Mouse (Mus musculus) hindbrain, embryonic 11.5 days (tissue): Measurements from ENCODE around the gene Hs6st3. TPM values are rescaled to one million over a fixed set of nuclear protein-coding genes. Genes with fewer than 3 reads are reported as not detected.

Source experiments
- ATAC-seq: fragments of 200-750 bp; cut with Nextera tagmentation; 2 replicates; pipeline ENCODE4 v1.8.0; 2017; ENCODE audit warnings: mild to moderate bottlenecking, moderate TSS enrichment, moderate library complexity; ENCODE audit not compliant: low FRiP score
- DNase-seq: peaks from one replicate; pipeline ENCODE4 v3.0.0-alpha.2; 2015; ENCODE audit warnings: low spot score
- H3K27ac ChIP-seq: fragments of 300-500 bp; sonication (generic); 2 replicates; pipeline ENCODE4 v1.5.1; 2014; ENCODE audit warnings: mild to moderate bottlenecking, low read depth, low read length
- H3K27me3 ChIP-seq: fragments of 300-500 bp; sonication (generic); 2 replicates; pipeline ENCODE4 v1.6.1; 2014; ENCODE audit warnings: mild to moderate bottlenecking, low read length, moderate library complexity, mixed read lengths; ENCODE audit not compliant: control insufficient read depth, insufficient read depth
- H3K36me3 ChIP-seq: fragments of 300-500 bp; sonication (generic); 2 replicates; pipeline ENCODE4 v1.6.1; 2014; ENCODE audit warnings: mild to moderate bottlenecking, low read length, moderate library complexity, mixed read lengths; ENCODE audit not compliant: control insufficient read depth, insufficient read depth
- H3K4me1 ChIP-seq: fragments of 300-500 bp; sonication (generic); replicated peaks from 2 replicates; pipeline ENCODE4 v1.6.1; 2014; ENCODE audit warnings: low read length, mixed read lengths; ENCODE audit not compliant: control insufficient read depth, insufficient read depth
- H3K4me2 ChIP-seq: fragments of 300-500 bp; sonication (generic); replicated peaks from 2 replicates; pipeline ENCODE4 v1.6.1; 2014; ENCODE audit warnings: mild to moderate bottlenecking, low read depth, low read length
- H3K4me3 ChIP-seq: fragments of 300-500 bp; sonication (generic); 2 replicates; pipeline ENCODE4 v1.5.1; 2014; ENCODE audit warnings: low read depth, low read length
- H3K9ac ChIP-seq: fragments of 300-500 bp; sonication (generic); 2 replicates; pipeline ENCODE4 v1.6.1; 2014; ENCODE audit warnings: low read depth, low read length
- H3K9me3 ChIP-seq: fragments of 300-500 bp; sonication (generic); 2 replicates; pipeline ENCODE4 v1.6.1; 2016; ENCODE audit warnings: low read length; ENCODE audit not compliant: control insufficient read depth
- WGBS: fragments of 180-500 bp; shearing (Covaris S2); extraction: QIAGEN DNeasy Blood & Tissue Kit; methylation state at CpG from one replicate; pipeline ENCODE4 v1.1.7; 2014; 5-methylcytosine and 5-hydroxymethylcytosine counted together
- polyA plus RNA-seq: library from polyadenylated mRNA; unstranded; fragments of >200 nt; fragmentation: Nextera tagmentation; extraction: Ambion mirVana; gene quantifications from 2 replicates; pipeline ENCODE4 v1.2.1, GENCODE M21; 2014

The Hs6st3 gene
- polyA plus RNA-seq, 1 experiment from 2014 or later, result 0.57 TPM

- Histone ChIP-seq H3K36me3 (no peaks in the 10 kb centered on the region), H3K4me3 (no peak overlapping the region), H3K27me3 (no peaks in the 10 kb centered on the region), H3K9ac (no peak overlapping the region), H3K27ac (no peak overlapping the region), H3K9me3 (no peaks in the 10 kb centered on the region), H3K4me2 (no peak overlapping the region), H3K4me1 (no peaks in the 10 kb centered on the region)
- peak; percentile 2 for DNase-seq
- 79% methylated on average over 5 of the region's 5 CpGs for WGBS
- no peak for ATAC-seq
Observed at GRCm38 (mm10) chr14:119665741-119666141, 527.6 kb downstream of the Hs6st3 start.

GRCm38 (mm10) chr14:119667421-119667820 lies 529.3 kb downstream of the Hs6st3 start:
- Histone ChIP-seq H3K9ac (no peak overlapping the region), H3K4me2 (no peak overlapping the region)
- no peak for ATAC-seq

GRCm38 (mm10) chr14:119670836-119671587 lies 532.9 kb downstream of the Hs6st3 start:
- ATAC-seq (no peak), DNase-seq (no peak)
- WGBS, result 88% methylated on average over 16 of the region's 16 CpGs
- Histone ChIP-seq H3K27ac (no peak overlapping the region), H3K27me3 (no peaks in the 10 kb centered on the region), H3K4me2 (no peak overlapping the region), H3K4me1 (no peaks in the 10 kb centered on the region), H3K9me3 (no peaks in the 10 kb centered on the region), H3K36me3 (no peaks in the 10 kb centered on the region), H3K4me3 (no peak overlapping the region), H3K9ac (no peak overlapping the region)

More at GRCm38 (mm10) chr14:119667421-119667820, 529.3 kb downstream of the Hs6st3 start:
- no peaks in the 10 kb centered on the region for H3K27me3 ChIP-seq
- WGBS, result 89% methylated on average over 1 of the region's 1 CpGs
- H3K4me3 ChIP-seq, result no peak overlapping the region
- no peaks in the 10 kb centered on the region for H3K4me1 ChIP-seq
- H3K27ac ChIP-seq, result no peak overlapping the region
- no peak for DNase-seq
- no peaks in the 10 kb centered on the region for H3K9me3 ChIP-seq
- H3K36me3 ChIP-seq, result no peaks in the 10 kb centered on the region

DNA sequence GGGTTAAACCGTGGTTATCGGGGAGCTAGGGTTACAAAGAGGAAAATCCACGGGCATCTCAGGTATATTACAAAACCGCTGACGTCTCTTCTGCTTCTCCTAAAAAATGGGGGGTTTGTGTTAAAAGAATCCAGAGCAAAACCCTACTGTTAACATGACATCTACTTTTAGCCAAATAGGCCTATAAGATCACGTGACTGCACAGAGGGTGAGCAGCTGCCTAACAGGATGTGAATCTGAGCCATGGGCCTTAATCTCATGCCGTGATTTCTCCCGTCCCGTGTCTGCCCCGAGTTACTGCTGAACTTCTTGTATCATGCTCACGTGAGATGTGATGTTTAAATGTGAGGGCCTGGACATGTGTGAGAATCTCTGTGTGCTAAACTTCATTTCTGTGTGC lies 540.4 kb downstream of the Hs6st3 start:
- Histone ChIP-seq H3K9ac (no peak overlapping the region), H3K9me3 (no peaks in the 10 kb centered on the region), H3K27me3 (no peaks in the 10 kb centered on the region), H3K36me3 (no peaks in the 10 kb centered on the region), H3K4me3 (no peak overlapping the region), H3K4me2 (no peak overlapping the region), H3K4me1 (no peaks in the 10 kb centered on the region), H3K27ac (no peak overlapping the region)
- ATAC-seq (no peak), DNase-seq (no peak)
- 94% methylated on average over 11 of the region's 11 CpGs for WGBS

DNA sequence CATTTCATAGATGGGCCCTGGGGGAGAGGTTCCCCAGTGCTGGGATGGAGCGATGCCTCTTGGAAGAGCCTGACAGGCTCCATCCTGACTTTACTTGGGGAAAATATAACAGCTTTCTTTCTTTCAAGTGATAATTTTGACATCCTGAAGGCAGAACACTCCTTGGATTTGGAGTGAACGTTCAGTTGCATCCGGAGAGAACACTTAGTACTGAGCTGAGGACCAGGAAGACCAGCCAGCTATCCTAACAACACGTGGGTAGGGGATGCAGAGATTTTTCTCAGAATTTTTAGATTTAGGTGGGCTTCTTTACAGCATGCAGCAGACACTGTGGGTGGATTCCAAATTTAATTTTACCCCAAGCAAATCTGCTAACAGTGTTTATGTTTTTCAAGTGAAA lies 541.9 kb downstream of the Hs6st3 start:
- Histone ChIP-seq H3K27me3 (no peaks in the 10 kb centered on the region), H3K9me3 (no peaks in the 10 kb centered on the region), H3K4me2 (no peak overlapping the region), H3K4me3 (no peak overlapping the region), H3K27ac (no peak overlapping the region), H3K4me1 (no peaks in the 10 kb centered on the region), H3K9ac (no peak overlapping the region), H3K36me3 (no peaks in the 10 kb centered on the region)
- WGBS, result 87% methylated on average over 4 of the region's 4 CpGs
- DNase-seq, result no peak
- ATAC-seq, result no peak

DNA sequence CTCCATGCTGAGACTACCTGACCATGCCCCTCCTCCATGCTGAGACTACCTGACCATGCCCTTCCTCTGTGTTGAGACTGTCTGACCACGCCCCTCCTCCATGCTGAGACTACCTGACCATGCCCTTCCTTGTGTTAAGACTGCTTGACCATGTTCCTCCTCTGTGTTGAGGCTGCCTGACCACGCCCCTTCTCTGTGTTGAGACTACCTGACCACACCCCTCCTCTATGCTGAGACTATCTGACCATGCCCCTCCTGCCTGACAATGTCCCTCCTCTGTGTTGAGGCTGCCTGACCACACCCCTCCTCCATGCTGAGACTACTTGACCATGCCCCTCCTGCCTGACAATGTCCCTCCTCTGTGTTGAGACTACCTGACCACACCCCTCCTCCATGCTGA lies 549.7 kb downstream of the Hs6st3 start:
- no peaks in the 10 kb centered on the region for H3K9me3 ChIP-seq
- ATAC-seq (0 out of 2 replicates have a peak, but pooled peaks have one; percentile 30), DNase-seq (no peak)
- no peak overlapping the region for H3K4me2 ChIP-seq
- no peaks in the 10 kb centered on the region for H3K27me3 ChIP-seq
- H3K4me3 ChIP-seq, result no peak overlapping the region
- no peaks in the 10 kb centered on the region for H3K4me1 ChIP-seq
- H3K36me3 ChIP-seq, result no peaks in the 10 kb centered on the region
- H3K27ac ChIP-seq, result no peak overlapping the region
- no peak overlapping the region for H3K9ac ChIP-seq
- WGBS, result 83% methylated on average over 2 of the region's 2 CpGs

- Histone ChIP-seq H3K4me1 (no peaks in the 10 kb centered on the region), H3K27me3 (no peaks in the 10 kb centered on the region), H3K9ac (no peak overlapping the region), H3K27ac (no peak overlapping the region), H3K9me3 (no peaks in the 10 kb centered on the region), H3K4me3 (no peak overlapping the region), H3K36me3 (no peaks in the 10 kb centered on the region), H3K4me2 (no peak overlapping the region)
- DNase-seq (no peak), ATAC-seq (no peak)
- WGBS, result 94% methylated on average over 4 of the region's 4 CpGs
Observed at GRCm38 (mm10) chr14:119699982-119700381, 561.8 kb downstream of the Hs6st3 start.

GRCm38 (mm10) chr14:119714712-119715111 lies 576.6 kb downstream of the Hs6st3 start:
- no peak for DNase-seq
- H3K27ac ChIP-seq, result no peak overlapping the region
- no peaks in the 10 kb centered on the region for H3K4me1 ChIP-seq
- no peak overlapping the region for H3K4me3 ChIP-seq
- 90% methylated on average over 3 of the region's 3 CpGs for WGBS
- no peak overlapping the region for H3K9ac ChIP-seq
- H3K4me2 ChIP-seq, result no peak overlapping the region
- H3K9me3 ChIP-seq, result no peaks in the 10 kb centered on the region
- ATAC-seq, result no peak
- no peaks in the 10 kb centered on the region for H3K27me3 ChIP-seq
- no peaks in the 10 kb centered on the region for H3K36me3 ChIP-seq

- H3K9ac ChIP-seq, result no peak overlapping the region
- DNase-seq (no peak), ATAC-seq (no peak)
- 60% methylated on average over 1 of the region's 1 CpGs for WGBS
- H3K27me3 ChIP-seq, result no peaks in the 10 kb centered on the region
- H3K4me2 ChIP-seq, result no peak overlapping the region
- H3K4me1 ChIP-seq, result no peaks in the 10 kb centered on the region
- H3K27ac ChIP-seq, result no peak overlapping the region
- H3K9me3 ChIP-seq, result no peaks in the 10 kb centered on the region
- no peak overlapping the region for H3K4me3 ChIP-seq
- no peaks in the 10 kb centered on the region for H3K36me3 ChIP-seq
Observed at GRCm38 (mm10) chr14:119717323-119717722, 579.2 kb downstream of the Hs6st3 start.
